Mouse (Mus musculus) myocyte (in vitro differentiated cells): ENCODE data around the gene Myoz2.
A peak's percentile ranks its signal among the peaks of the same experiment; 100 is the strongest.

ENCODE experiments used
- CEBPB ChIP-seq: IDR thresholded peaks from 2 replicates; pipeline ENCODE4 v1.6.1; 2011; ENCODE audit warnings: mild to moderate bottlenecking, moderate library complexity; ENCODE audit not compliant: poor library complexity, insufficient read depth, severe bottlenecking
- E2F4 ChIP-seq: IDR thresholded peaks from one replicate; pipeline ENCODE4 v1.6.1; 2011; ENCODE audit warnings: mild to moderate bottlenecking, control low read depth, moderate library complexity; ENCODE audit not compliant: insufficient read depth
- MAX ChIP-seq: IDR thresholded peaks from one replicate; pipeline ENCODE4 v1.6.1; 2011; ENCODE audit warnings: low read depth, mild to moderate bottlenecking, control low read depth
- MYOD1 ChIP-seq, 3 experiments: IDR thresholded peaks; one replicate each; pipeline ENCODE4 v1.6.1; 2011; ENCODE audit warnings: control low read depth in 2 of 3, low read depth in 2 of 3, mild to moderate bottlenecking in 2 of 3, moderate library complexity in 1 of 3; ENCODE audit not compliant: insufficient read length in 2 of 3, control insufficient read depth in 1 of 3
- MYOG ChIP-seq, 3 experiments: IDR thresholded peaks; one replicate each; pipeline ENCODE4 v1.6.1; 2011; ENCODE audit warnings: control low read depth in 2 of 3, low read depth in 2 of 3, mild to moderate bottlenecking in 2 of 3; ENCODE audit not compliant: insufficient read length in 2 of 3, control insufficient read depth in 1 of 3, insufficient read depth in 1 of 3
- POLR2A ChIP-seq: IDR thresholded peaks from one replicate; pipeline ENCODE4 v1.6.1; 2011; ENCODE audit warnings: low read depth, mild to moderate bottlenecking, control low read depth, moderate library complexity; ENCODE audit not compliant: insufficient read length
- POLR2AphosphoS2 ChIP-seq: IDR thresholded peaks from one replicate; pipeline ENCODE4 v1.6.1; 2011; ENCODE audit warnings: low read depth, control low read depth; ENCODE audit not compliant: insufficient read length
- REST ChIP-seq: IDR thresholded peaks from one replicate; pipeline ENCODE4 v1.6.1; 2011; ENCODE audit warnings: mild to moderate bottlenecking, control low read depth, moderate library complexity; ENCODE audit not compliant: insufficient read depth, insufficient read length
- SRF ChIP-seq: IDR thresholded peaks from one replicate; pipeline ENCODE4 v1.6.1; 2011; ENCODE audit warnings: low read depth; ENCODE audit not compliant: control insufficient read depth, insufficient read length
- TCF12 ChIP-seq: IDR thresholded peaks from one replicate; pipeline ENCODE4 v1.6.1; 2011; ENCODE audit warnings: mild to moderate bottlenecking, control low read depth; ENCODE audit not compliant: poor library complexity, insufficient read depth, severe bottlenecking
- USF1 ChIP-seq: IDR thresholded peaks from one replicate; pipeline ENCODE4 v1.6.1; 2011; ENCODE audit warnings: low read depth, mild to moderate bottlenecking, control low read depth, moderate library complexity

GRCm38 (mm10) chr3:122984249-122985182 is 50.3 kb downstream of the Myoz2 start, which contains the start of gene Usp53:
- TF ChIP-seq POLR2A (peak; percentile 89), MAX (no peak), POLR2AphosphoS2 (peak; percentile 97), USF1 (no peak), SRF (peak; percentile 8), CEBPB (no peak), E2F4 (no peak), REST (no peak), MYOG (IDR thresholded peaks at IDR 0.05; ENCODE audit: control insufficient read depth in 1 of 3, insufficient read depth in 1 of 3, insufficient read length in 2 of 3, low read depth in 2 of 3) (peak in 1 of 3 experiments; percentile 30), MYOD1 (IDR thresholded peaks at IDR 0.05; ENCODE audit: control insufficient read depth in 1 of 3, insufficient read length in 2 of 3, low read depth in 2 of 3) (peak in 2 of 3 experiments; percentile 25 to 28), TCF12 (no peak)
